Mouse (Mus musculus) cerebellum, adult 18-20 months (tissue): ENCODE measurements around the gene Eaf2.

Source experiments
- DNase-seq, 2 experiments: peaks; one replicate each; pipeline ENCODE4 v3.0.0; 2021

Eaf2 gene

DNA sequence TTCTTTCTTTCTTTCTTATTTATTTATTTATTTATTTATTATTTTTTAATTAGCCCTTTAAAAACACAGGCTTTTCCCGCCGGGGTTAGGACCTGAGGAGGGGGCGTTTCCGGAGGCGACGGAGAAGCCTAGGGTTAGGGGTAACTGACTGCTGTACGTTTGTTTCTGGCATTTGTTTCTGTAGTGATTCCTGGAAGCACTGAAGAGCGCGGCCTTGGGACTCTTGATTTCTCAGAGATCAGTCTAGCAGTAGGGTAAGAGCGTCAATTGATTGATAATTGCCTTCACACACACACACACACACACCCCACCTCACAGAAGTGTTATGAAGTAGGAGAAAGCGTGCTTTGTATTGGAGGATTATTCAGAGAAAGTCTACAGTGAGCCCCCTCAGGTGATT lies 46.0 kb downstream of the Eaf2 start:
- no peak for DNase-seq

DNA sequence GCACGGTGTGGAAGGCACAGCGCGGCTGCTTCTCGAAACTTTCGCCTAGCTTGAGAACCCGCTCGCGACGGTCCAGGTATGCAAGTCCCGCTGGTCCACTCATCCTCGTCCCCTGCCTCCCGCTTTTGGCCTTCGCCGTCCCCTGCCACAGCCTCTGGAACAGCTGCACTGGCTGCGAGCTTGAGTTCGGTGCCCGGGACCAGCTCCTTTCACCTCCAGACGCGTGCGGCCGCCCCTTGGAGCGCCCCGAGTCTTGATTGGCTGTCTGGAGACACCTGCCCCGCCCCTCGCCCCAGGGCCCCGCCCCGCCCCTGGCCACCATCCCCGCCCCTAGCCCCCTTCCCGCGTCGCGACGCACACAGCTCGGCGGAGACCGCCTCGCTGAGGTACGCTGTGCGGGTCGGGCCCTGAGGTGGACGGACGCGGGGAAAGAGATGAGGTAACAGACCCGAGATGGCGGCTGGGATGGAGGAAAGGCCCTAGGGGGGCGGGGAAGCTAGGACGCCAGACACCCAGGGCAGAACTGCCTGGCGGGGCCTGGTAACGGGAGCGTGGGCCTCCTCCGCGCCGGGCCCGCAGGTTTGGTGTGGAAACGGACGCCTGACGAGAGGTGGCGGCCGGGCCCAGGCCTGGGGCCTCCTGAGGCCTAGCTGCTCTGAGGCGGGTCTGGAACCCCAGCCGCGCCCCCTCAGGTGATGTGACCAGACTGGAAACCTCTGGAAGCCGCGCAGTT lies 46.6 kb downstream of the Eaf2 start, which contains the start of gene Iqcb1:
Gene Iqcb1 (plus strand): TSS at position 332 of the 733 bp plus-strand sequence.
- peak; percentile 86 to 87 for DNase-seq

DNA sequence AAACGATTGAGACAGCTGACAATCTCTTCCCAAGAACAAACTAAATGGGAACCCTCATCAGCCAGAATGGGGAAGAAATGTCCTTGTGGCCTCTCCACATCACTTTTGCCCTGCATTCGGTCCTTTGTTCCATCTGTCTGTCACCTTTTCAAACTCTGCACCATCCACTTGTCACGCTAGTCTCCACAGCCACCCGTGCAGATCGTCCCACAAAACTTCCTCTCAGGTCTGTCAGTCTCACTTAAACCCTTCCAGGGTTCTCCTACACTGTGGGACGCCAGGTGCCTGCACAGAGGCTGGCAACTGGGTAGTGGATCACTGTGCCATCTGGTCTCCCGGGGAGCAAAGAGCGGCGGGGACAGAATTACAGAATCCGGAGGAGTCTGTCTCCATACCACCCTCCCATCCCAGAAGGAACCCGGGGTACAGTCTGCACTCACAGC lies 47.2 kb downstream of the Eaf2 start:
- no peak for DNase-seq

DNA sequence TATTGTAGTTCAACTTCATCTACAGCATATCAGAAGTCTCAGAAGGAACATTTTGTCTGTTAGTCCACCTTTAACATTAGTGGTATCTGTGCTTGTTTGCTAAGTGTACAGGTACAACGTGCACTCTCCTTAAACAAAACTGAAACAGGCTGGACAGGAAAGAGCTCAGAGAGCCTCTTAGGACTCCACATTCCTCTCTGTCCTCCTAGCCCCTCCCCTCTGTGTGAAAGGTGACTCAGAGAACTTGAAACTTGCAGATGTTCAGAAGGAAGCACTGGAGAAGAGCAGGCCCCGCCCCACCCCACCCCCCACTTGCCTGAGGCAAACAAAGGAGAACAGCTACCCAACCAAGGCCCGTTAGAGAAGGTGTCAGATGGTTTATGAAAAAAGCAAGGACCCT lies 53.3 kb downstream of the Eaf2 start:
- no peak for DNase-seq

DNA sequence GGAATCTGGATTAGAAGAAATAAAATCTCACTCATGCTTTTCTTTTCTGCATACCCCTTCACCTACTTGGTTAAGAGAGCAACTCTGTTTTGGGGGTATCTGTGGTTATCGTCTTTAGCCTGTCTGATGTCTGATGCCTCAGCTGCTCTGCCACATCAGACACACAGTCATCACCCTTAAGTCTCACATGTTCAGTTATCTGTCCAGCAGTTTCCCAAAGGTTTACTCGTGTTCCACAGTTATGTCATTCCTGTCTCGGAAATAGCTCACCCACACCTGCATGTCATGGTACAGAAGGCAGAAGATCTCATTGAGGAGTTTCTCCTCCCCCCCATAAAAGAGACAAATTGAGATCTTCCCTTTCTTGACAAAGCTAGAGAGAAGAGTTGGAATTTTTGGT lies 54.1 kb downstream of the Eaf2 start:
- DNase-seq = no peak

DNA sequence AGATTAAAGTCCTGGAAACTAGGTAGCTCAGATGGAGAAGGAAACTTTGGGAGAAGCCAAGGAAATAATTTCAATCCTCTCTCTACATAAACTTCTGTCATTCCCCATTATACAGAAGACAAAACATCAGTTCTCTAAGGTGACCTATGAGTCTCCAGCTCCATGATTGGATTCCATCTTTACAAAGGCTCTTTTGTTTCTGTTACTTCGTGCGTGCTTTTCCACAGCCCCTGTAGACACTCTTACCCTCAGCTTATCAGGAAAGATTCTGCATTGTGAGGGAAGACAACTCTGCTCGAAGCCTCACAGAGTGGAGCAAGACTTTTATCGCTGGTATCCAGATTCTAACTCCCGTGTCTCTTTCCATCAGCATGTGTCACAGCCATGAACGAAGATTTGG lies 54.8 kb downstream of the Eaf2 start:
- DNase-seq = no peak

DNA sequence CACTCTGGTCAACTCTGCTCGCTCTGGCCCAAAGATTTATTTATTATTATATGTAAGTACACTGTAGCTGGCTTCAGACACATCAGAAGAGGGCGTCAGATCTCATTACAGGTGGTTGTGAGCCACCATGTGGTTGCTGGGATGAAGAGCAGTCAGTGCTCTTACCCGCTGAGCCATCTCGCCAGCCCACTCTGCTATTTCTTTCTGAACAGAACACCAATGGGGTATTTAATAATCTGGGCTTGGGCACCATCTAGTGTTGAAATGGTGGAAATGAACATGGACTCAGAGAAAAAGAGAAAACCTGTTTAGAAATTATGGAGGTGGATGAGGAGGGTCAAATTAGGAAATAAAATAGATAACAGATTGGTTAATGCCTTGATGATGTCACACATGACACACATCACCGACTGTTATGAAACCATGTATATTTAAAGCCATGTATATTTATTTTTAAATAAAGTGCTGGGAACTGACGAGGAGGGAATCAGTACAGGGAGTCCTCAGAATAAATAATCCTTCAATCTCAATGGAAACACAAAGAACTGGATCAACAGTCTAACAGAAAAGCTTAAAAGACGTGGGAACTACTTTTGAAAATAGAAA lies 57.4 kb downstream of the Eaf2 start:
- DNase-seq = peak; percentile 58 to 70

DNA sequence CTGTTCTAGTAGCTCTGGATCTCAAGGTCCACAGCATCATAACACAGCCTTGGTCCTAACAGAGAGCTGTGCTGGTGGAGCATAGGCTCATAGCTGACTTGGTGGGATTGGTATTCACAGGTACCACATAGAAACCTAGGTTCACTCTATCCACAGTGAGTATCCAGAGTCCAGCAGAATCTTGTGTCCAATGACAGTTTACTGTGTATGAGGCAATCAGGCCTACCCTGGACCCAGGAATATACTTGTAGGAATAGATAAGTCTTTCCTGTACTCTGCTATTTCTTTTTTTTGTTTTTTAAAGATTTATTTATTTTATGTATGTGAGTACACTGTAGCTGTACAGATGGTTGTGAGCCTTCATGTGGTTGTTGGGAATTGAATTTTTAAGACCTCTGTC lies 57.9 kb downstream of the Eaf2 start:
- DNase-seq = no peak

DNA sequence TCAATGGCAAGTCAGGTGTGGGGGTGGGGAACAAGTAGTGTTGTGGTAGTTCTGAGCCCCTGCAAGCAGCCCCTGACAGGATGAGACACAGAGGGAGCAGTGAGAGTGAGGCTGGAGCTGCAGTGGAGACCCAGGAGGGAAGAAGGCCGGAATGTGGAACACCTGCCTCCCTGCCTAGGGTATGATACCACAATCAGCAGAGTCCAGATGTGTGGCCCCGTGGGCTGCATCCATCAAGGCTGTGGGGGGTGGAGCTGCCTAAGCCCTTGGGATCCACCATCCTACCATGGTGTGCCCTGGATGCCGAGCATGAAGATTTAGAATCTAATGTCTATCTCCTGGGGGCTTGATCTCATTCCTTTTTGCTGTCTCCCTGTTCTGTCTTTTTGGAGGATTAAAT lies 61.1 kb downstream of the Eaf2 start:
- no peak for DNase-seq

DNA sequence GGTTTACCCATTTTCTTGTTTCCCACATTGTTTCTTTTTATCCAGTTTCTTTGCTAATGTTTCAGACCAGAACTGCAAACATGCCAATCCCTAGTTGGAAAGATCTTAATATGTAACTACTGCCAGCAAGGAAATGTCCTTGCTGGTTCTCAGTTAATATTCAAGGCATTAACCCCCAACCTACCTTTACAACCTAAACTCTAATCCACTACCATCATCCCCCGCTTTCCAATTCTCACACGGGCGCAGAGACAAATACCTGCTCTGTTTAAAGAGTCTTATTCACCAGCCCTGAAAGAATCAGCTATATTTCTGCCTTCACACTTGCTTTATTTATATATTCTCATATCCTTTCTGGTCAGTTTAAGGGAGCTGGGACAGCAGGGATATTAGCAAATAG lies 66.2 kb downstream of the Eaf2 start:
- DNase-seq = no peak

DNA sequence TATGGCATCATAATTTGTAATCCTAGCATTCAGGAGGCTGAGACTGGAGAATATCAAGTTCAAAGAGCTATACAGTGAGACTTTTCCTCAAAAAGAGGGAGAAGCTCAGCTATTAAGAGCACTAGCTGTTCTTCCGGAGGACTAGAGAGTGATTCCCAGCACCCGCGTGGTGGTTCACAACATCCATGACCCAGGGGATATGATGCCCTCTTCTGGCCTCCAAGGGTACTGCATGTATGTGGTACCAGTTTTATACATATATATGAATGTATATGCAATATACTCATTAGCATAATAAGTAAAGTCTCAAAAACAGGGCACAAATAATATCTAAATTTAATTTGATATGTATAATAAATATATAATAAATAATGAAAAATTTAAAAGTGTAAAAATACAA lies 72.4 kb downstream of the Eaf2 start:
- no peak for DNase-seq

DNA sequence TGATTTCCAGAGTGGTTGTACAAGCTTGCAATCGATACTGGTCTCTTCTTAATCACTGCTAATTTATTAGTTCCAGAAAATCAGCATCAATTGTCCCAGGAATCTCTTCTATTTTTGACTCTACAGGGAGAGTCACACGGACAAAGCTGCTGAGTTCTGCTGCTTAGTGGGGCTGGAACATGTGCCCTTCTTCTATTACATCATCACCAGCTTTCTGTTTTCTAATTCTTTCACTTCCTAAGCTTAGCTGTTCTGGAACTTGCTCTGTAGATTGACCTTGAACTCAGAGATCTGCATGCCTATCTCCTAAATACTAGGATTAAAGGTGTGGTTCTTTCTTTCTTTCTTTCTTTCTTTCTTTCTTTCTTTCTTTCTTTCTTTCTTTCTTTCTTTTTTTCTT lies 76.5 kb downstream of the Eaf2 start:
- DNase-seq = no peak

DNA sequence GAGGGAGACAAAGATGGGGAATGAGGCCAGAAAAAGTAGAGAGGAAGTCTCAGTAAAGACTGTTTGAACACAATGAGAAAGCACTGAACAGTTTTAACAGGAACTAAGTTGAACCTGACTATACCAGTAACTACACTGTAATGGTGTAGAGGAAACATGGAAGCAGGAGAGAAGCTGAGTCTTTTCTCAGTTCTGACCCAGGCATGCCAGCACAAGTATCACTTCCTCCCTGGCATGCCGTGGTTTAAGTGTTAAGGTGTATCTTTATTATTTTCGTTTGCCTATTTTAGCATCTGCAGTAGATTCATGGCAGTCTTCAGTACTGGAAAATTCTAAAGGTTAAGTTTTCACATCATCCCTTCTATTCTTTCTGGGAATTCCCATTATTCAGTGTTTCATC lies 79.8 kb downstream of the Eaf2 start:
- DNase-seq = no peak

DNA sequence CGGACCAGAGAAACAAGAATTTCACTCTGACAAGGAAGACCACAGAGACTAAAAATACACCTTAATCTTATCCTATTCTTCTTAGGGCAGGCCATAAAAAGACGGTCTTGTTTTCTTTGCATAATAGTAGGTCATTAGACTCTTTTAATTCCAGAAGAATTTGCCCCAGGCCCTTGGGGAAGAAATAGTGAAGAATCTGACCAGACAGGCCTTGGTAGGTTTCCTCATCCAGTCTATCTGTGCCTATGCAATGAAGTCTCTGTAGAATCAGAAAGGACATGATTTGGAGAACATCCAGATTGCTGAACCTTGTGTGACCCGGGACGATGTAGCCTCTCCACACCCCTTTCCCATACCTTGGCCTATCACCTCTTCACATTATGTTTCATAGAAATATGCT lies 84.6 kb downstream of the Eaf2 start:
- no peak for DNase-seq

DNA sequence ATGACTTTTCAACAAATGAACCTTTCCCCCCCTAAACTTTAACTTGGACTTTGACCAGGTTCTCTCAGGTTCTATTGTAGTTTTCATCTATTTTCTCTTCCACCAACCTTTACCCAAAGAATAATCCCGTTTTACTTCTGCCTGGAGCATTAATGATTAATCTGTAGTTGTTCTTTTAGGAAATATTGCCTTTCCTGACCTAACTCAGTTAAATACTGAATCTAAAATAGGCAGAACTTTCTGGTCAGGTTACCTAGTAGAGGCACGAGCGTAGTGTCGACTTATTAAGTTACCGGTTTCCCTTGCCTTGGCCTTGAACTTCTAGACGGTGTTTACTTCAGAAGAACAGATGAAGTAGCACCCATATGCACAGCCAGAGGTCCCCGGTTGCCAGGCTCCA lies 88.3 kb downstream of the Eaf2 start:
- DNase-seq = no peak

DNA sequence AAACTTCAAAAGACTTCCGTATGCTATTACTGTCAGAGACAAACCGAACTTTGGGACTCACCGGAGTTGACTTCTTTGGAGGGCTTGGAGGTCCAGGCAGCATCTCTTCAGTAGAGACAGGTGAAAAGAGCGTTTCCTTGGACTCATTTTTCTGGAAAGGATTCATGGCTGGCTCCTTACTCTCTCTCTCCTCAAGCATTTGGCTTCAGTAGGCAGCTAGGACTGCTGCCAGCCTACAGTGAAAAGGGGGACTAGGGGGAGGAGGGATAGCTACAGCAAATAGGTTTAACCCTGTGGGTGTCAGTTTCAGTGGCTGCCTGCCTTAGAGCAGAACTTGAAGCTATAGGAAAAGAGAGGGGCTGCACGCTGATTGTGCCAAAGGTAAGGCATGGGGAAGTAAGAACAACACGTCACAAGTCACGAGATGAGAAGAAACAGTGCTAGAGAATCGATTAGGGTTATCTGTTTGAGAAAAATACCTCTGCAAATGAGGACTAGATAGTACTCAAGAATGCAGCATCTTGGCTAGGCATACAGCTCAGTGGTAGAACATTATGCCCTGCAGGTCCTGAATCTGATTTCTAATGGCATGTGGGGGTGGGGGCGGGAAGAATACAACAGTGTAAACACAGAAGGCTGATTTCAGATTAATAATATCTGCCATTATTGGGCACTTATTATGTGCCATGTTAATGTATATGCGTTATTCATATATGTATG lies 90.0 kb downstream of the Eaf2 start, which contains the start of gene Slc15a2:
Gene Slc15a2 (minus strand): TSS at position 369 of the 720 bp plus-strand sequence.
- peak in 1 of 2 experiments; percentile 12 for DNase-seq

DNA sequence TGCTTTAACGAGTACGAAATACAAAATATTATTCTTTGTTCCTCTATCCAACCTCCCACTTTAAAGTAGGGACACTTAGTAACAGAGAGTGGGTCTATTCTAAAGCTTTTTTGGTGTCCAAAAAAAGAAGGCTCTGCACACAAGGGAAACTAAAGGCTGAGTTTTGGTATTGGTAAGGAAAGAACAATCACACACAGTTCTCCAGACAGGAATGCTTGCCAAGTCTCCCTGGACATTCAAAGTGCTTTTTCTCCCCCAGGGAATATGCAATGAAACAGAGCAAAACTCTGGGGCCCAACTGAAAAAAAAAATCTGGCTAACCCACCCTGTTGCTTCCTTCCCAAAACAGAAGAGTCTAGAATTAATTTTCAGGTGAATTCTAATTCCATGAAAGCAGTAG lies 90.7 kb downstream of the Eaf2 start:
- DNase-seq = no peak

DNA sequence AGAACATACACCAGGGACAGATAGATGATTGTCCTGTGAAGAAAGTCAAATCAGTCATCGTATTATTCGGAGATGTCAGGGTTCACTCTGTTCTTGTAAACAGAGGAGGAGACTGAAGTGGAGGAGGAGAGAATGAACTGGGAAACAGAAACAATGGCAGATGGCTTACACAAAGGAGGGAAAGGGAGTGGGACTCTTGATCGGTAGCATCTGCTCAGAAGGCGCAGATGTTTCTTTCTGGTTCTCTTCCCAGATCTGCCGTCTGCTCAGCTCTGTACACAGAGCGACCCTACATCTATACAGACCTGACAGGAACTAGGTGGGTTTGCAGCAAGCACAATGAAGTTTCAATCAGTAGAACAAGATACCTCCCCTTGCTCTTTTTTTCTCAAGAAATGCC lies 99.1 kb downstream of the Eaf2 start:
- DNase-seq = no peak

DNA sequence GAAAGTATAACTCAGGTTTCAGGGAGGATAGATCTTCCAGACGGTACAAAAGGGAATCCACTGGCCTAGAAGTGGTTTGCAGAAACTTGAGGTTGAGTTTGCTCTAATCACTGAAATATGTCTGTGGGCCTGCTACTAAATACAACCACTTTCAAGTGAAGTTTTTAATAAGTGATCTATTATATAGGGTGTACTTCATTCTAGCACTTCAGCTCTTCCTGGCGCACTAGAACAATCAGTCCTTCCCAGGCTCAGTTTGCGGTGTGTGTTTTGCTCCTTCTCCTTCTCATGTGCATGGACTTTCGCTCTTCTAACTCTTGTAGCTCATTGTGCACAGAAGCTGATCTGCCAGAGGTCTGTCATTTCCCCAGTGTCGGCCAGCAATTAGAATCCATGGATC lies 101.8 kb downstream of the Eaf2 start:
- no peak for DNase-seq

DNA sequence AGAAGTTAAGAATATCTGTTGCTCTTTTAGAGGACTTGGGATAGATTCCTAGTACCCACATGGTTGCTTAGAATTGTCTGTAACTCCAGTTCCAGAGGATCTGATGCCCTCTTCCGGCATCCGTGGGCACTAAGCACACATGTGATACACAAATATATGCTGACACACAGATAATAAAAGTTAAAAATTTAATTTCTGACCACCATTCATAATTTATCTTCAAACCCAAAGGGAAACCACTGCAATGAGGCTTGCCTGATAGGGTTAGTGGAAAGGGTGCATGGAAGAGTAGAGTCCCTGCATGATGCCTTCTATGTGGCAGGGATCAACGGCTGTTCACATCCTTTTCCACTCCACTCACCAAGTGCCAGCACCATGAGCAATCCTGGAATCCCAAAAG lies 103.1 kb downstream of the Eaf2 start:
- no peak for DNase-seq

DNA sequence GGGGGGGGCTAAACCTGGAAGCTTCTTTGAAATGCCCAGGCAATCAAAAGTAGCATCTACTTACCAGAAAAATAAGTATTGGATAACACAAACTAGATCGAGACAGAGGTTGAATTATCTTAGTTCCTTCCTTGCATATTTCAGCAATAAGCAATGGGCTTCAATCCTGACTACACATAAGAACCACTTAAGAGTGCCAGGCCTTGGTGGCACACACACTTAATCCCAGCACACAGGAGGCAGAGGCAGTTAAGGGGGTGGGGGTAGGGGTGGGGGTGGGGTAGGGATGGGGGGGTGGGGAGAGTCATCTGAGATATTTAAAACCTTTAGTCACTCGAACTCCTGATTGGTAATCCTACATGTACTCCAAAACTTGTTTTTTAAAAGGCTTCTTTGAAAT lies 103.6 kb downstream of the Eaf2 start:
- DNase-seq = no peak

DNA sequence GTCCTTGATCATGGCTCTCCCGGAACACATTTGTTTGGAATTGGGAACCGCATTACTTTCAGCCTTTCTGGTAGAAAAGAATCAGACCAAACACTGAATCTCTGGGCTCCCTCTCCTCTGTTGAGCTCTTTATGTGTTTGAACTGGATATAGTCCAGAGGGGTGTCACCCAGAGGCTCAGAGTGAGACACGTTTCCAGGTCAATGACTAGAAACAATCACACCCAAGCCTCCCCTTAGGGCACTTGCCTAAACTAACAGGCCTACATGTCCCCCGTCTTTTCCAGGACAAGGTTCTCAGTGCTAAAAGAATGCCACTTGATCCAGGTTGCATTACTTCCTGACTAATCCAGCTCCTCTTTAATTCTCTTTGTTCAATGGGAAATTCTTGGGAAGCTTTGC lies 104.0 kb downstream of the Eaf2 start:
- no peak for DNase-seq

DNA sequence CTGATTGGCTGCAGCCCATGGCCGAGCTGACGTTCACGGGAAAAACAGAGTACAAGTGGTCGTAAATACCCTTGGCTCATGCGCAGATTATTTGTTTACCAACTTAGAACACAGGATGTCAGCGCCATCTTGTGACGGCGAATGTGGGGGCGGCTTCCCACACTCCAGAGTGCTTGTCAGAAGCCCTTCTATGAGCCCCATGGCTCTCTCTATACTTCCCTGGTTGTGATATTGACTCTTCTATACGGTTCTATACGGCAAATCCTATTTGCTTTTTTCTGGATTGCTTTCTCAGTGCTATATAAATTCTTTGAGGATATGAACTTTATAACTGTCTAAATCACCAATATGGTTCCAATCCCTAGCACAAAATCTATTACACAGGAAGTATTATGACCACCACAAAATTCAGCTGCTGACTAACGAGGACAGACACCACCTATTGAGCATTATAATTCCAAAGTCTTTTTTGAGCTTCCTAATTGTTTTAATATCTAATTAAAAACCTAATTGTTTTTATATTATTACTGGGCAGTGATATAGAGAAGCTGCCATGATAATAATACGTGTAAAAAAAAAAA lies 104.5 kb downstream of the Eaf2 start:
- DNase-seq = peak in 1 of 2 experiments; percentile 9

DNA sequence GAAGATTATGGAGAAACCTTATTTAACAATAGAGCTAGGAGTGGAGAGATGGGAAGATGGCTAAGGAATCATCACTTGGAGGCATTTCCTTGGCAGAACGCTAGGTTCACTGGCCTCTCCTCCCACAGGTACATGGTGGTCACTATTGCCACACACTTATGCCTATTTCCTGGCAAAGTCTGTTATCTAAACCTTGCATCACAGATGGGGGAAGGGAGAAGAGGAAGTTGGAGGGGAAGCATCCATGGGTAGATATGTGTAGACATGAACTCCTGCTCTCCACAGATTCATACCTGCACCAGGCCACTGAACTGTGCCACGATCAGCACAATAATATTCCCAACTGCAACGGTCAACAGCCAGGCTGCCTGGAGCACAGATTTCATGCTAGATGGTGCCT lies 122.8 kb downstream of the Eaf2 start:
- no peak for DNase-seq
